Mouse (Mus musculus) cerebellum, adult 2 months (tissue): ENCODE data around the gene Fbh1.

Experiments used
- CTCF ChIP-seq: fragments of 200-500 bp; IDR thresholded peaks from 2 replicates; pipeline ENCODE4 v1.5.1; 2011; ENCODE audit warnings: low read depth, mild to moderate bottlenecking, control low read depth, low read length, moderate library complexity, borderline replicate concordance; ENCODE audit not compliant: insufficient read depth
- POLR2A ChIP-seq: fragments of 200-500 bp; IDR thresholded peaks from 2 replicates; pipeline ENCODE4 v1.6.1; 2011; ENCODE audit warnings: low read length, control low read depth, borderline replicate concordance; ENCODE audit not compliant: insufficient read depth

GRCm38 (mm10) chr2:11706030-11706745 is 71.2 kb downstream of the Fbh1 start:
- TF ChIP-seq CTCF (no peak), POLR2A (no peak)
